Mouse (Mus musculus): ENCODE measurements at regions not wholly inside any gene's neighbourhood (a gene's known extent, or its start where the extent isn't known, plus 50 kb on each side); places are given as distances from the start of the nearest gene placed in this dataset.

- DNase-seq = no peak
Observed at GRCm38 (mm10) chr1:163557875-163558274, 154.4 kb upstream of the Gorab start.

GRCm38 (mm10) chr1:163555185-163555584 is 151.7 kb upstream of the Gorab start:
- no peak for DNase-seq

- no peak for DNase-seq
Observed at GRCm38 (mm10) chr1:163538776-163539492, 135.5 kb upstream of the Gorab start.

- no peak for DNase-seq
Observed at GRCm38 (mm10) chr1:163530563-163530962, 127.1 kb upstream of the Gorab start.

GRCm38 (mm10) chr1:163517966-163518365 is 114.5 kb upstream of the Gorab start:
- DNase-seq = no peak

- DNase-seq = no peak
Observed at GRCm38 (mm10) chr1:163512847-163513246, 109.4 kb upstream of the Gorab start.

- no peak for DNase-seq
Observed at GRCm38 (mm10) chr1:163512008-163512407, 108.5 kb upstream of the Gorab start.

- peak; percentile 6 for DNase-seq
Observed at GRCm38 (mm10) chr1:163505035-163505434, 101.6 kb upstream of the Gorab start.

GRCm38 (mm10) chr1:163502557-163502956 is 99.1 kb upstream of the Gorab start:
- no peak for DNase-seq

- no peak for DNase-seq
Observed at GRCm38 (mm10) chr1:163498398-163498958, 95.0 kb upstream of the Gorab start.

- DNase-seq = no peak
Observed at GRCm38 (mm10) chr1:163496416-163496815, 92.9 kb upstream of the Gorab start.

- DNase-seq = no peak
Observed at GRCm38 (mm10) chr1:163488532-163488931, 85.1 kb upstream of the Gorab start.

GRCm38 (mm10) chr1:163488109-163488508 is 84.6 kb upstream of the Gorab start:
- DNase-seq = no peak

GRCm38 (mm10) chr1:163483098-163483497 is 79.6 kb upstream of the Gorab start:
- no peak for DNase-seq

- no peak for DNase-seq
Observed at GRCm38 (mm10) chr1:163477478-163478167, 74.2 kb upstream of the Gorab start.

- DNase-seq = no peak
Observed at GRCm38 (mm10) chr1:163461194-163461593, 57.7 kb upstream of the Gorab start.

- DNase-seq = no peak
Observed at GRCm38 (mm10) chr1:163456366-163456765, 52.9 kb upstream of the Gorab start.
